Mouse (Mus musculus) forebrain, embryonic 14.5 days (tissue): ENCODE data around the gene Fbrsl1. TPM values are rescaled to one million over a fixed set of nuclear protein-coding genes. Genes with fewer than 3 reads are reported as not detected.

Experiments
- ATAC-seq: fragments of 200-750 bp; cut with Nextera tagmentation; 2 replicates; pipeline ENCODE4 v1.8.0; 2017; ENCODE audit warnings: mild to moderate bottlenecking, moderate library complexity
- DNase-seq: peaks from one replicate; pipeline ENCODE4 v3.0.0-alpha.2; 2015; ENCODE audit warnings: low spot score
- H3K27ac ChIP-seq: fragments of 300-500 bp; sonication (generic); 2 replicates; pipeline ENCODE4 v1.5.1; 2014; ENCODE audit warnings: low read depth, mild to moderate bottlenecking, control low read depth, low read length, moderate library complexity
- H3K27me3 ChIP-seq: fragments of 300-500 bp; sonication (generic); replicated peaks from 2 replicates; pipeline ENCODE4 v1.6.1; 2014; ENCODE audit warnings: low read length, control low read depth, mixed read lengths; ENCODE audit not compliant: control insufficient read depth, insufficient read depth
- H3K36me3 ChIP-seq: fragments of 300-500 bp; sonication (generic); 2 replicates; pipeline ENCODE4 v1.6.1; 2014; ENCODE audit warnings: low read length, control low read depth; ENCODE audit not compliant: control insufficient read depth, insufficient read depth
- H3K4me1 ChIP-seq: fragments of 300-500 bp; sonication (generic); 2 replicates; pipeline ENCODE4 v1.6.1; 2014; ENCODE audit warnings: antibody characterized with exemption, low read length, control low read depth; ENCODE audit not compliant: control insufficient read depth, insufficient read depth
- H3K4me2 ChIP-seq: fragments of 300-500 bp; sonication (generic); 2 replicates; pipeline ENCODE4 v1.6.1; 2014; ENCODE audit warnings: mild to moderate bottlenecking, control low read depth, low read length
- H3K4me3 ChIP-seq: fragments of 300-500 bp; sonication (generic); 2 replicates; pipeline ENCODE4 v1.5.1; 2014; ENCODE audit warnings: low read depth, low read length, control low read depth
- H3K9ac ChIP-seq: fragments of 300-500 bp; sonication (generic); 2 replicates; pipeline ENCODE4 v1.6.1; 2014; ENCODE audit warnings: mild to moderate bottlenecking, low read length, control low read depth, moderate library complexity
- H3K9me3 ChIP-seq: fragments of 300-500 bp; sonication (generic); replicated peaks from 2 replicates; pipeline ENCODE4 v1.6.1; 2016; ENCODE audit warnings: low read length, control low read depth, mixed read lengths; ENCODE audit not compliant: control insufficient read depth
- WGBS: fragments of 180-500 bp; shearing (Covaris S2); extraction: QIAGEN DNeasy Blood & Tissue Kit; methylation state at CpG from one replicate; pipeline ENCODE4 v1.1.7; 2014; 5-methylcytosine and 5-hydroxymethylcytosine counted together
- polyA plus RNA-seq: library from polyadenylated mRNA; unstranded; fragments of >200 nt; fragmentation: Nextera tagmentation; extraction: Ambion mirVana; gene quantifications from 2 replicates; pipeline ENCODE4 v1.2.1, GENCODE M21; 2014

Gene Fbrsl1
- polyA plus RNA-seq, 1 experiment from 2014 or later: 15.0 TPM

DNA sequence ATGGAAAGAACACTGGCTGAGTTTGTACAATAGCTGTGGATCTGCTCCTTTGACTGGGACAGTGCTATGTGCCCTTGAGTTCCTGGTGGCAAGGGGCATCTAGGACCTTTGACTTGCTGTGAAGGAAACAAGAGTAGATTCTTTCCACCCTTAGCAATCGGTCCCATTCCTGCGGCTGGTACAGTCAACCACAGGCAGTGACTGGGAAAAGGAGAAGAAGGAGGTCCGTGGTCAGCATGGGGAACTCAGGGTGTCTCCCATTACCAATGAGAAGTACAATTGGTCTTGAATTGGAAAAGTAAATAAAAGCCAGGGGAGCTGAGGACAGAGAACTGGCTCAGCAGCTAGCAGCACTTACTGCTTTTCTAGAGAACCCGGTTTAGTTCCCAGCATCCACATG lies 102.8 kb downstream of the Fbrsl1 start:
- Histone ChIP-seq H3K9me3 (no peaks in the 10 kb centered on the region), H3K4me3 (no peak overlapping the region), H3K36me3 (no peaks in the 10 kb centered on the region), H3K27me3 (0 out of 2 replicates have a peak, but pooled peaks cover 12% of the 10 kb centered on the region), H3K4me1 (peaks cover 9% of the 10 kb centered on the region), H3K27ac (no peak overlapping the region), H3K9ac (no peak overlapping the region), H3K4me2 (no peak overlapping the region)
- WGBS: 82% methylated on average over 4 of the region's 4 CpGs
- no peak for DNase-seq
- no peak for ATAC-seq

GRCm38 (mm10) chr5:110344524-110344923 lies 103.8 kb downstream of the Fbrsl1 start, which contains the start of gene Lrcol1:
Lrcol1 (plus strand) TSS chr5:110344730.
- ATAC-seq: no peak
- Histone ChIP-seq H3K4me2 (no peak within 1 kb of the TSS), H3K27ac (no peak within 1 kb of the TSS), H3K27me3 (0 out of 2 replicates have a peak, but pooled peaks cover 12% of the 10 kb centered on the region), H3K9me3 (no peaks in the 10 kb centered on the region), H3K9ac (no peak within 1 kb of the TSS), H3K4me3 (no peak within 1 kb of the TSS), H3K36me3 (no peaks in the 10 kb centered on the region), H3K4me1 (peaks cover 9% of the 10 kb centered on the region)
- 85% methylated on average over 4 of the region's 4 CpGs for WGBS
- DNase-seq: no peak

- Histone ChIP-seq H3K4me1 (peaks cover 9% of the 10 kb centered on the region), H3K9me3 (no peaks in the 10 kb centered on the region), H3K27me3 (0 out of 2 replicates have a peak, but pooled peaks cover 12% of the 10 kb centered on the region), H3K9ac (peak within 1 kb of the TSS; percentile 70), H3K4me2 (peak within 1 kb of the TSS; percentile 93), H3K4me3 (peak within 1 kb of the TSS; percentile 50), H3K27ac (no peak within 1 kb of the TSS), H3K36me3 (0 out of 2 replicates have a peak, but pooled peaks cover 4% of the 10 kb centered on the region)
- peak; percentile 53 for DNase-seq
- ATAC-seq: peak; percentile 82
- WGBS: 1% methylated on average over 43 of the region's 43 CpGs
These were observed 105.5 kb downstream of the Fbrsl1 start, which contains the start of gene P2rx2 for GRCm38 (mm10) chr5:110342648-110343284. P2rx2 (minus strand) TSS chr5:110343212.

DNA sequence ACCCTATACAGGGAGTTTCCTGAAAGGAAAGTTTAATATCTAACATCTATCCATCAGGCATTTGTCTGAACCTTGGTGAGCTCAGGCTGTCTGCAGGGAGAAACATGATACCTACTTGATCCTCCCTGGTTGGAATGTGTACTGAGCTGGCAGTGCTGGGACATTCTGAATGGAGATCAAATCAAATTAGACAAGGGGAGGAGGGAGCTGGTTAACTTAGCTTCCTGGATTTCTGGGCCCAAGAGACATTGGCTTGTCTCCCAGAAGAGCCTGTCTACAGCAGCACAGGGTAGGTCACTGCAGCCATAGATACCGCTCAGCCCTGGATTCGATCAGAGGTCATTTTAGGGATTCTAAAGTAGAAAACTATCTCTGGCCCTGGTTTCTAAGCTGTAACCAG lies 109.5 kb downstream of the Fbrsl1 start:
- Histone ChIP-seq H3K9me3 (no peaks in the 10 kb centered on the region), H3K27me3 (0 out of 2 replicates have a peak, but pooled peaks cover 9% of the 10 kb centered on the region), H3K4me3 (no peak overlapping the region), H3K27ac (no peak overlapping the region), H3K9ac (no peak overlapping the region), H3K4me2 (no peak overlapping the region), H3K36me3 (peaks cover 41% of the 10 kb centered on the region), H3K4me1 (peaks cover 9% of the 10 kb centered on the region)
- WGBS: 93% methylated on average over 2 of the region's 2 CpGs
- DNase-seq (no peak), ATAC-seq (no peak)

DNA sequence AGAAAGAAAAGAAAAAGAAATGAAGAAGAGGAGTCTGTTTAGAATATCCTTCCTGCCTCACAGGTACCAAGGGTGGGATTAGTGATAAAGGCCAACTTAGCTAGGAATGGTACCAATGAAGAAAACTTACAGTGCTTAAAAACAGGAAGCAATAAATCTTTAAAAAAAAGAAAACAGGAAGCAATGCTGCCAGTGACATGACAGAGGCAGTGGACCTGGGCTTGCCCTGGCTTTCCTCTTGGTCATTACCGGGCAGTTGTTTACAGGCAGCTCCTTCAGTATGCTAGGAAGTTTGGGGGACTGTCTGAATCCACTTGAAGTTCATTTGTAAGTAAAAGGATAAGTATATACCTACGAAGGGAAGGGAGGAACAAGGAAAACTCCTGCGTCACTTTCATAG lies 117.8 kb downstream of the Fbrsl1 start:
- no peak overlapping the region for H3K4me3 ChIP-seq
- H3K4me1 ChIP-seq: no peaks in the 10 kb centered on the region
- no peak overlapping the region for H3K27ac ChIP-seq
- ATAC-seq (no peak), DNase-seq (no peak)
- H3K4me2 ChIP-seq: no peak overlapping the region
- H3K36me3 ChIP-seq: peaks cover 76% of the 10 kb centered on the region
- H3K9me3 ChIP-seq: no peaks in the 10 kb centered on the region
- no peaks in the 10 kb centered on the region for H3K27me3 ChIP-seq
- WGBS: 89% methylated on average over 3 of the region's 3 CpGs
- no peak overlapping the region for H3K9ac ChIP-seq

- Histone ChIP-seq H3K4me1 (no peaks in the 10 kb centered on the region), H3K27ac (no peak overlapping the region), H3K9me3 (no peaks in the 10 kb centered on the region), H3K27me3 (no peaks in the 10 kb centered on the region), H3K9ac (no peak overlapping the region), H3K4me3 (no peak overlapping the region), H3K36me3 (peaks cover 37% of the 10 kb centered on the region), H3K4me2 (no peak overlapping the region)
- WGBS: 69% methylated on average over 3 of the region's 3 CpGs
- no peak for DNase-seq
- no peak for ATAC-seq
These were observed 135.2 kb downstream of the Fbrsl1 start for GRCm38 (mm10) chr5:110313127-110313526.

Other genes starting within 250 kb of the Fbrsl1 start
- gene Ankle2, start 217.5 kb downstream of the Fbrsl1 start, polyA plus RNA-seq: 21.9 and 32.5 TPM in 2 replicates
- 102 and 108 TPM in 2 replicates for gene Pgam5, start 178.6 kb downstream of the Fbrsl1 start, polyA plus RNA-seq
- 6.1 and 8.3 TPM in 2 replicates for gene Pxmp2, start 162.3 kb downstream of the Fbrsl1 start, polyA plus RNA-seq
- gene Pole, start 162.2 kb downstream of the Fbrsl1 start, polyA plus RNA-seq: 12.2 and 15.1 TPM in 2 replicates
- gene P2rx2, start 105.3 kb downstream of the Fbrsl1 start, polyA plus RNA-seq: 5.9 and 6.4 TPM in 2 replicates
- gene Lrcol1, start 103.8 kb downstream of the Fbrsl1 start, polyA plus RNA-seq: not detected in 2 replicates
- gene Galnt9, start 95.9 kb upstream of the Fbrsl1 start, polyA plus RNA-seq: 12.1 and 13.3 TPM in 2 replicates
- 37.6 and 40.6 TPM in 2 replicates for gene Noc4l, start 204.9 kb upstream of the Fbrsl1 start, polyA plus RNA-seq
- 15.9 and 27.0 TPM in 2 replicates for gene Ddx51, start 204.9 kb upstream of the Fbrsl1 start, polyA plus RNA-seq